10 mouse cellular contexts compared by ENCODE assay signal in genomic region chr13:46842185-46842584, GRCm38 (mm10).
DNase-seq lines count a peak whose midpoint lies in the region; ATAC-seq and TF ChIP-seq lines count a peak whose summit lies in the region.
"Had no signal": no experiment of that assay in that cellular context is flagged by ENCODE, and none has a peak within 500 bp of the region (broad histone marks: within the 10 kb centered on the region; RNA-seq: fewer than 3 reads in every experiment).

No protein-coding gene starts in this region.

- peak overlapping the region; percentile 54 for H3K4me2 ChIP-seq in heart, postnatal 0 days (ENCODE audit: low read depth, low read length)
- no peak overlapping the region for H3K4me2 ChIP-seq in midbrain, embryonic 13.5 days (replicated peaks)
- H3K4me2 ChIP-seq: midbrain, embryonic 12.5 days had no signal

- TF ChIP-seq CTCF in heart, postnatal 0 days (IDR thresholded peaks at IDR 0.05; ENCODE audit: low read depth) = no peak
- TF ChIP-seq CTCF in layer of hippocampus, adult 2 months (conservative IDR thresholded peaks at IDR 0.05) = no peak

- peak; percentile 86 for ATAC-seq in heart, postnatal 0 days (ENCODE audit: insufficient read depth, low read depth)
- ATAC-seq in midbrain, embryonic 13.5 days = no peak
- no peak for ATAC-seq in megakaryocyte progenitor cell, adult 5-6 weeks (replicated peaks; ENCODE audit: poor library complexity)
- ATAC-seq: hindbrain, postnatal 0 days had no signal

- H3K36me3 ChIP-seq in heart, postnatal 0 days (replicated peaks; ENCODE audit: control insufficient read depth, insufficient read depth, low read length) = no peaks in the 10 kb centered on the region
- no peaks in the 10 kb centered on the region for H3K36me3 ChIP-seq in midbrain, embryonic 13.5 days
- H3K36me3 ChIP-seq: midbrain, embryonic 12.5 days had no signal

- TF ChIP-seq EP300 in heart, postnatal 0 days (IDR thresholded peaks at IDR 0.05; ENCODE audit: low read depth) = no peak

- H3K4me1 ChIP-seq in heart, postnatal 0 days (ENCODE audit: control insufficient read depth, insufficient read depth) = peaks cover 21% of the 10 kb centered on the region
- peaks cover 12% of the 10 kb centered on the region for H3K4me1 ChIP-seq in midbrain, embryonic 13.5 days (replicated peaks)

- peak overlapping the region; percentile 24 for H3K4me3 ChIP-seq in heart, postnatal 0 days (ENCODE audit: low read depth, low read length)
- H3K4me3 ChIP-seq in midbrain, embryonic 13.5 days (replicated peaks) = no peak overlapping the region
- no peak overlapping the region for H3K4me3 ChIP-seq in layer of hippocampus, adult 2 months
- H3K4me3 ChIP-seq: midbrain, embryonic 12.5 days had no signal

- 24% methylated on average over 8 of the region's 8 CpGs for whole genome bisulfite sequencing in heart, postnatal 0 days
- WGBS in midbrain, embryonic 13.5 days = 72% methylated on average over 8 of the region's 8 CpGs

- H3K27me3 ChIP-seq in heart, postnatal 0 days (ENCODE audit: control insufficient read depth, insufficient read depth, low read length) = no peaks in the 10 kb centered on the region
- H3K27me3 ChIP-seq in midbrain, embryonic 13.5 days = no peaks in the 10 kb centered on the region
- H3K27me3 ChIP-seq: midbrain, embryonic 12.5 days had no signal

- DNase-seq in urinary bladder, postnatal 14 days (ENCODE audit: low spot score) = peak; percentile 46
- DNase-seq in urinary bladder, adult 2 months (ENCODE audit: low spot score) = no peak
- DNase-seq in cerebellum, adult 9-11 months = peak; percentile 78
- DNase-seq in heart, postnatal 0 days (ENCODE audit: low spot score) = peak; percentile 74
- no peak for DNase-seq in right cerebral cortex, postnatal 14 days
- DNase-seq in layer of hippocampus, adult 2 months (ENCODE audit: low spot score in 2 of 2) = no peak

- no peak overlapping the region; the same call in 1 of the 2 replicates for H3K9ac ChIP-seq in heart, postnatal 0 days (replicated peaks; ENCODE audit: low read depth, low read length)
- H3K9ac ChIP-seq in midbrain, embryonic 13.5 days (replicated peaks) = no peak overlapping the region
- H3K9ac ChIP-seq: midbrain, embryonic 12.5 days had no signal

- H3K9me3 ChIP-seq in heart, postnatal 0 days (replicated peaks; ENCODE audit: control insufficient read depth, low read length) = no peaks in the 10 kb centered on the region
- H3K9me3 ChIP-seq in midbrain, embryonic 13.5 days = no peaks in the 10 kb centered on the region
- H3K9me3 ChIP-seq: midbrain, embryonic 12.5 days had no signal

- peak overlapping the region; percentile 88 for H3K27ac ChIP-seq in heart, postnatal 0 days (ENCODE audit: low read depth)
- no peak overlapping the region for H3K27ac ChIP-seq in midbrain, embryonic 13.5 days
- H3K27ac ChIP-seq in layer of hippocampus, adult 2 months = no peak overlapping the region; the same call in 1 of the 2 replicates
- H3K27ac ChIP-seq: hindbrain, postnatal 0 days; midbrain, embryonic 12.5 days had no signal

Comparison
In these comparisons a context has a peak if more than half of its experiments do, and no peak if none do; other contexts are left out.
1. DNase-seq: peak in urinary bladder, postnatal 14 days (single experiment), cerebellum, adult 9-11 months (single experiment) and heart, postnatal 0 days (single experiment); none in urinary bladder, adult 2 months (single experiment), right cerebral cortex, postnatal 14 days (single experiment) and layer of hippocampus, adult 2 months (0 of 2).